Mouse (Mus musculus) brain, embryonic 14.5 days (tissue): Measurements from ENCODE around the gene Gm4707.

Experiments
- CTCF ChIP-seq: fragments of 200-500 bp; IDR thresholded peaks from 2 replicates; pipeline ENCODE4 v1.5.1; 2012; ENCODE audit warnings: inconsistent platforms, mild to moderate bottlenecking, moderate library complexity, borderline replicate concordance; ENCODE audit not compliant: insufficient read depth, insufficient read length; ENCODE audit errors: extremely low read depth
- POLR2A ChIP-seq: fragments of 200-500 bp; IDR thresholded peaks from 2 replicates; pipeline ENCODE4 v1.6.1; 2012; ENCODE audit warnings: mild to moderate bottlenecking, inconsistent platforms, borderline replicate concordance; ENCODE audit not compliant: poor library complexity, insufficient read depth, insufficient read length, severe bottlenecking; ENCODE audit errors: extremely low read depth

- TF ChIP-seq CTCF: no peak
- no peak for TF ChIP-seq POLR2A
Measured at GRCm38 (mm10) chr17:71417008-71417407, 42.7 kb downstream of the Gm4707 start.
